Mouse (Mus musculus) MEL (cell line): ENCODE measurements at regions not wholly inside any gene's neighbourhood (a gene's known extent, or its start where the extent isn't known, plus 50 kb on each side); places are given as distances from the start of the nearest gene placed in this dataset.

Experiments used
- CTCF ChIP-seq, 3 experiments: IDR thresholded peaks in 2 of 3; conservative IDR thresholded peaks in 1 of 3; 2 replicates each; pipeline ENCODE4 v1.5.1; 2011 to 2012; ENCODE audit warnings: low read length in 3 of 3, low read depth in 2 of 3, mild to moderate bottlenecking in 2 of 3, improper control_type of control experiment in 1 of 3, inconsistent platforms in 1 of 3, mixed read lengths in 1 of 3, moderate library complexity in 1 of 3; ENCODE audit not compliant: control insufficient read depth in 1 of 3, insufficient read depth in 1 of 3, poor library complexity in 1 of 3, severe bottlenecking in 1 of 3
- E2F4 ChIP-seq: IDR thresholded peaks from 2 replicates; pipeline ENCODE4 v1.6.1; 2011; ENCODE audit warnings: low read depth, low read length, improper control_type of control experiment, borderline replicate concordance
- EP300 ChIP-seq, 2 experiments: IDR thresholded peaks; 2 replicates each; pipeline ENCODE4 v1.6.1; 2011; ENCODE audit warnings: improper control_type of control experiment in 2 of 2, low read length in 2 of 2, low read depth in 1 of 2, mild to moderate bottlenecking in 1 of 2
- GABPA ChIP-seq: IDR thresholded peaks from 2 replicates; pipeline ENCODE4 v1.6.1; 2012; ENCODE audit warnings: low read depth, mild to moderate bottlenecking, inconsistent platforms, low read length, improper control_type of control experiment, moderate library complexity
- JUND ChIP-seq: IDR thresholded peaks from 2 replicates; pipeline ENCODE4 v1.6.1; 2011; ENCODE audit warnings: low read depth, mild to moderate bottlenecking, improper control_type of control experiment, low read length
- MAFK ChIP-seq: IDR thresholded peaks from 2 replicates; pipeline ENCODE4 v1.6.1; 2011; ENCODE audit warnings: low read depth, mild to moderate bottlenecking, low read length, improper control_type of control experiment, borderline replicate concordance
- MAX ChIP-seq: IDR thresholded peaks from 2 replicates; pipeline ENCODE4 v1.6.1; 2011; ENCODE audit warnings: low read length, improper control_type of control experiment
- NRF1 ChIP-seq: IDR thresholded peaks from 2 replicates; pipeline ENCODE4 v1.6.1; 2014; ENCODE audit warnings: low read depth, mild to moderate bottlenecking, inconsistent platforms, low read length, improper control_type of control experiment, moderate library complexity; ENCODE audit not compliant: poor library complexity, insufficient read depth, severe bottlenecking
- POLR2A ChIP-seq, 2 experiments: IDR thresholded peaks; 2 replicates each; pipeline ENCODE4 v1.6.1; 2011 to 2012; ENCODE audit warnings: low read length in 2 of 2, mild to moderate bottlenecking in 2 of 2, control low read depth in 1 of 2, improper control_type of control experiment in 1 of 2, low read depth in 1 of 2, moderate library complexity in 1 of 2; ENCODE audit not compliant: control insufficient read depth in 1 of 2, insufficient read depth in 1 of 2, poor library complexity in 1 of 2
- SIN3A ChIP-seq: IDR thresholded peaks from 2 replicates; pipeline ENCODE4 v1.6.1; 2012; ENCODE audit warnings: low read length, improper control_type of control experiment, inconsistent platforms
- ZC3H11A ChIP-seq: IDR thresholded peaks from 2 replicates; pipeline ENCODE4 v1.6.1; 2012; ENCODE audit warnings: low read depth, mild to moderate bottlenecking, inconsistent platforms, low read length, improper control_type of control experiment
- ZNF384 ChIP-seq: IDR thresholded peaks from 2 replicates; pipeline ENCODE4 v1.6.1; 2012; ENCODE audit warnings: low read depth, mild to moderate bottlenecking, inconsistent platforms, low read length, improper control_type of control experiment

GRCm38 (mm10) chr1:91731703-91732102, 69.6 kb upstream of the Twist2 start:
- no peak for TF ChIP-seq ZNF384
- TF ChIP-seq SIN3A, result no peak
- TF ChIP-seq POLR2A (IDR thresholded peaks at IDR 0.05; ENCODE audit: control insufficient read depth in 1 of 2, insufficient read depth in 1 of 2, low read depth in 1 of 2, low read length in 2 of 2, poor library complexity in 1 of 2), result no peak
- TF ChIP-seq CTCF (IDR thresholded peaks at IDR 0.05 in 2 of 3, conservative IDR thresholded peaks at IDR 0.05 in 1 of 3; ENCODE audit: control insufficient read depth in 1 of 3, insufficient read depth in 1 of 3, low read depth in 2 of 3, low read length in 3 of 3, poor library complexity in 1 of 3, severe bottlenecking in 1 of 3), result no peak
- TF ChIP-seq GABPA, result no peak
- TF ChIP-seq E2F4, result no peak
- TF ChIP-seq NRF1, result no peak
- no peak for TF ChIP-seq MAFK
- TF ChIP-seq JUND, result no peak
- TF ChIP-seq EP300 (IDR thresholded peaks at IDR 0.05; ENCODE audit: low read depth in 1 of 2, low read length in 2 of 2), result no peak
- no peak for TF ChIP-seq MAX
- no peak for TF ChIP-seq ZC3H11A
